ENCODE assay signal across 28 mouse cellular contexts in genomic region chr2:124324107-124324724, GRCm38 (mm10).
A peak's percentile ranks its signal among the peaks of the same experiment; 100 is the strongest.
DNase-seq lines count a peak whose midpoint lies in the region; ATAC-seq and TF ChIP-seq lines count a peak whose summit lies in the region.
"Had no signal": no experiment of that assay in that cellular context is flagged by ENCODE, and none has a peak within 500 bp of the region (broad histone marks: within the 10 kb centered on the region; RNA-seq: fewer than 3 reads in every experiment).

No protein-coding gene starts in this region.

- no peak overlapping the region for H3K4me2 ChIP-seq in lung, embryonic 14.5 days
- H3K4me2 ChIP-seq in lung, postnatal 0 days (replicated peaks; ENCODE audit: low read depth, low read length), result no peak overlapping the region
- H3K4me2 ChIP-seq in stomach, embryonic 16.5 days (ENCODE audit: low read depth, low read length), result no peak overlapping the region
- no peak overlapping the region for H3K4me2 ChIP-seq in stomach, postnatal 0 days (replicated peaks; ENCODE audit: low read depth)
- H3K4me2 ChIP-seq: embryonic facial prominence, embryonic 13.5 days; forebrain, embryonic 12.5 days; forebrain, embryonic 15.5 days; heart, embryonic 11.5 days; hindbrain, embryonic 12.5 days; hindbrain, embryonic 15.5 days had no signal

- TF ChIP-seq CTCF in lung, embryonic 14.5 days (IDR thresholded peaks at IDR 0.05; ENCODE audit: low read depth), result no peak
- no peak for TF ChIP-seq CTCF in lung, postnatal 0 days (IDR thresholded peaks at IDR 0.05)
- TF ChIP-seq CTCF in stomach, postnatal 0 days (IDR thresholded peaks at IDR 0.05; ENCODE audit: low read depth), result no peak

- H3K9ac ChIP-seq in lung, embryonic 14.5 days, result no peak overlapping the region
- no peak overlapping the region for H3K9ac ChIP-seq in lung, postnatal 0 days (replicated peaks; ENCODE audit: low read depth)
- H3K9ac ChIP-seq in stomach, embryonic 16.5 days (ENCODE audit: low read length), result no peak overlapping the region
- no peak overlapping the region for H3K9ac ChIP-seq in stomach, postnatal 0 days (ENCODE audit: low read length)
- H3K9ac ChIP-seq: embryonic facial prominence, embryonic 13.5 days; forebrain, embryonic 12.5 days; forebrain, embryonic 15.5 days; hindbrain, embryonic 12.5 days; hindbrain, embryonic 15.5 days had no signal

- no peaks in the 10 kb centered on the region for H3K27me3 ChIP-seq in lung, embryonic 14.5 days (ENCODE audit: insufficient read depth, low read length)
- H3K27me3 ChIP-seq in lung, postnatal 0 days (replicated peaks; ENCODE audit: insufficient read depth, low read length), result no peaks in the 10 kb centered on the region
- no peaks in the 10 kb centered on the region for H3K27me3 ChIP-seq in stomach, embryonic 16.5 days (ENCODE audit: control insufficient read depth, insufficient read depth, low read length)
- no peaks in the 10 kb centered on the region for H3K27me3 ChIP-seq in stomach, postnatal 0 days (ENCODE audit: control insufficient read depth, insufficient read depth, low read length)
- H3K27me3 ChIP-seq: CH12.LX; embryonic facial prominence, embryonic 13.5 days; forebrain, embryonic 12.5 days; forebrain, embryonic 15.5 days; hindbrain, embryonic 12.5 days; hindbrain, embryonic 15.5 days had no signal

- H3K4me1 ChIP-seq in lung, embryonic 14.5 days (ENCODE audit: insufficient read depth), result no peaks in the 10 kb centered on the region
- no peaks in the 10 kb centered on the region for H3K4me1 ChIP-seq in lung, postnatal 0 days (ENCODE audit: insufficient read depth, low read depth, low read length)
- no peaks in the 10 kb centered on the region for H3K4me1 ChIP-seq in stomach, embryonic 16.5 days (ENCODE audit: control insufficient read depth, insufficient read depth, low read length)
- H3K4me1 ChIP-seq in stomach, postnatal 0 days (replicated peaks; ENCODE audit: control insufficient read depth, insufficient read depth), result no peaks in the 10 kb centered on the region
- H3K4me1 ChIP-seq: embryonic facial prominence, embryonic 10.5 days; embryonic facial prominence, embryonic 13.5 days; forebrain, embryonic 12.5 days; forebrain, embryonic 15.5 days; hindbrain, embryonic 12.5 days; hindbrain, embryonic 15.5 days had no signal

- no peaks in the 10 kb centered on the region for H3K36me3 ChIP-seq in lung, embryonic 14.5 days (ENCODE audit: insufficient read depth)
- no peaks in the 10 kb centered on the region for H3K36me3 ChIP-seq in lung, postnatal 0 days (ENCODE audit: insufficient read depth, low read length)
- no peaks in the 10 kb centered on the region for H3K36me3 ChIP-seq in stomach, embryonic 16.5 days (ENCODE audit: control insufficient read depth, insufficient read depth, low read length)
- no peaks in the 10 kb centered on the region for H3K36me3 ChIP-seq in stomach, postnatal 0 days (ENCODE audit: control insufficient read depth, insufficient read depth, low read length)
- H3K36me3 ChIP-seq: embryonic facial prominence, embryonic 10.5 days; embryonic facial prominence, embryonic 13.5 days; forebrain, embryonic 12.5 days; forebrain, embryonic 15.5 days; G1E; hindbrain, embryonic 12.5 days; hindbrain, embryonic 15.5 days had no signal

- DNase-seq in lung, embryonic 14.5 days, result peak; percentile 62
- DNase-seq in lung, postnatal 14 days, result no peak
- peak; percentile 19 for DNase-seq in lung, postnatal 0 days (ENCODE audit: low spot score)
- no peak for DNase-seq in lung, adult 18-20 months
- DNase-seq in stomach, postnatal 0 days (ENCODE audit: low spot score), result no peak
- DNase-seq: adrenal gland, postnatal 10 days; adrenal gland, postnatal 36 days; B cell, adult 2 months; cerebellum, adult 11 months; cerebellum, adult 8-10 months; cerebellum, postnatal 10 days; cerebellum, postnatal 36 days; embryo, embryonic 11 days; gastrocnemius, adult 2 months; gastrocnemius, postnatal 14 days; heart, adult 11 months had no signal

- WGBS in lung, embryonic 14.5 days, result 45% methylated on average over 6 of the region's 6 CpGs
- 54% methylated on average over 6 of the region's 6 CpGs for WGBS in lung, postnatal 0 days
- WGBS in stomach, embryonic 16.5 days, result 54% methylated on average over 6 of the region's 6 CpGs
- WGBS in stomach, postnatal 0 days, result 37% methylated on average over 6 of the region's 6 CpGs

- no peak overlapping the region for H3K4me3 ChIP-seq in lung, embryonic 14.5 days (ENCODE audit: low read depth, low read length)
- no peak overlapping the region for H3K4me3 ChIP-seq in lung, postnatal 0 days (ENCODE audit: low read depth, low read length)
- no peak overlapping the region for H3K4me3 ChIP-seq in stomach, embryonic 16.5 days (replicated peaks; ENCODE audit: low read length)
- no peak overlapping the region for H3K4me3 ChIP-seq in stomach, postnatal 0 days (ENCODE audit: low read depth, low read length)
- H3K4me3 ChIP-seq: embryonic facial prominence, embryonic 10.5 days; embryonic facial prominence, embryonic 13.5 days; erythroblast, embryonic 14.5 days; forebrain, embryonic 12.5 days; forebrain, embryonic 15.5 days; gastrocnemius, adult 2 months; hindbrain, embryonic 12.5 days; hindbrain, embryonic 15.5 days had no signal

- no peak overlapping the region for H3K27ac ChIP-seq in lung, embryonic 14.5 days (ENCODE audit: low read depth)
- H3K27ac ChIP-seq in lung, postnatal 0 days (ENCODE audit: low read length), result no peak overlapping the region
- no peak overlapping the region for H3K27ac ChIP-seq in stomach, embryonic 16.5 days (ENCODE audit: low read length)
- no peak overlapping the region for H3K27ac ChIP-seq in stomach, postnatal 0 days (replicated peaks)
- H3K27ac ChIP-seq: embryonic facial prominence, embryonic 10.5 days; embryonic facial prominence, embryonic 13.5 days; forebrain, embryonic 12.5 days; forebrain, embryonic 15.5 days; gastrocnemius, adult 2 months; hindbrain, embryonic 12.5 days; hindbrain, embryonic 15.5 days had no signal

- TF ChIP-seq EP300 in lung, postnatal 0 days (IDR thresholded peaks at IDR 0.05), result no peak
- TF ChIP-seq EP300 in stomach, postnatal 0 days (optimal IDR thresholded peaks at IDR 0.05), result no peak

- peak; percentile 86 for ATAC-seq in lung, embryonic 14.5 days (ENCODE audit: insufficient read depth)
- ATAC-seq in lung, postnatal 0 days, result peak; percentile 77
- ATAC-seq in stomach, embryonic 16.5 days (ENCODE audit: insufficient read depth, low FRiP score), result peak; percentile 53
- ATAC-seq in stomach, postnatal 0 days (ENCODE audit: low FRiP score, low TSS enrichment), result no peak
- ATAC-seq: forebrain, embryonic 15.5 days; Patski had no signal

- no peaks in the 10 kb centered on the region for H3K9me3 ChIP-seq in lung, embryonic 14.5 days (ENCODE audit: low read depth, low read length)
- no peaks in the 10 kb centered on the region for H3K9me3 ChIP-seq in lung, postnatal 0 days (ENCODE audit: low read length)
- no peaks in the 10 kb centered on the region for H3K9me3 ChIP-seq in stomach, embryonic 16.5 days (replicated peaks; ENCODE audit: control insufficient read depth, low read length)
- H3K9me3 ChIP-seq in stomach, postnatal 0 days (ENCODE audit: control insufficient read depth, low read length), result no peaks in the 10 kb centered on the region
- H3K9me3 ChIP-seq: embryonic facial prominence, embryonic 10.5 days; embryonic facial prominence, embryonic 13.5 days; forebrain, embryonic 12.5 days; forebrain, embryonic 15.5 days; hindbrain, embryonic 12.5 days; hindbrain, embryonic 15.5 days had no signal

Comparison
In these comparisons a context has a peak if more than half of its experiments do, and no peak if none do; other contexts are left out.
1. DNase-seq: peak in lung, embryonic 14.5 days (single experiment) and lung, postnatal 0 days (single experiment); none in lung, postnatal 14 days (single experiment), lung, adult 18-20 months (0 of 2) and stomach, postnatal 0 days (single experiment).